Mouse (Mus musculus) spleen, adult 2 months (tissue): Measurements from ENCODE around the gene Fdx1. TPM values are rescaled to one million over a fixed set of nuclear protein-coding genes. Genes with fewer than 3 reads are reported as not detected.
A peak's percentile ranks its signal among the peaks of the same experiment; 100 is the strongest.

ENCODE experiments used
- DNase-seq, 2 experiments: peaks; one replicate each; pipeline versions ENCODE4 v3.0.0 to v3.0.0-alpha.2; 2012 to 2021; ENCODE audit warnings: low spot score in 2 of 2, low read depth in 1 of 2
- H3K27ac ChIP-seq: fragments of 200-500 bp; 2 replicates; pipeline ENCODE4 v1.5.1; 2012; ENCODE audit warnings: low read length, inconsistent platforms; ENCODE audit not compliant: insufficient read depth
- H3K27me3 ChIP-seq: fragments of 200-500 bp; 2 replicates; pipeline ENCODE4 v1.6.1; 2012; ENCODE audit warnings: mild to moderate bottlenecking, moderate library complexity, low read length, inconsistent platforms; ENCODE audit not compliant: control insufficient read depth, insufficient read depth
- H3K36me3 ChIP-seq: fragments of 200-500 bp; 2 replicates; pipeline ENCODE4 v1.6.1; 2012; ENCODE audit warnings: mild to moderate bottlenecking, low read length, inconsistent platforms; ENCODE audit not compliant: control insufficient read depth, insufficient read depth
- H3K4me1 ChIP-seq: fragments of 200-500 bp; 2 replicates; pipeline ENCODE4 v1.6.1; 2011; ENCODE audit warnings: inconsistent platforms; ENCODE audit not compliant: control insufficient read depth, insufficient read depth, insufficient read length
- H3K4me3 ChIP-seq: fragments of 200-500 bp; 2 replicates; pipeline ENCODE4 v1.5.1; 2011; ENCODE audit warnings: mild to moderate bottlenecking, inconsistent platforms; ENCODE audit not compliant: insufficient read depth, insufficient read length; ENCODE audit errors: extremely low read depth
- CTCF ChIP-seq: fragments of 200-500 bp; IDR thresholded peaks from 2 replicates; pipeline ENCODE4 v1.5.1; 2011; ENCODE audit warnings: mild to moderate bottlenecking, inconsistent platforms; ENCODE audit not compliant: insufficient read depth, insufficient read length, insufficient replicate concordance; ENCODE audit errors: extremely low read depth
- POLR2A ChIP-seq: fragments of 200-500 bp; IDR thresholded peaks from 2 replicates; pipeline ENCODE4 v1.6.1; 2011; ENCODE audit warnings: low read depth, low read length, inconsistent platforms
- WGBS: fragments of 180-500 bp; shearing (Covaris S2); methylation state at CpG from one replicate; pipeline ENCODE4 v1.1.7; 2018; 5-methylcytosine and 5-hydroxymethylcytosine counted together
- polyA plus RNA-seq: library from polyadenylated mRNA; depleted of rRNA; stranded (reverse); fragments of >200 nt; gene quantifications from 2 replicates; pipeline ENCODE4 v1.2.3, GENCODE M21; 2012

Gene Fdx1
- polyA plus RNA-seq, 1 experiment, result 15.0 TPM

GRCm38 (mm10) chr9:51981131-51981530 lies 17.8 kb upstream of the Fdx1 start:
- Histone ChIP-seq H3K27me3 (no peaks in the 10 kb centered on the region), H3K27ac (no peak overlapping the region), H3K36me3 (no peaks in the 10 kb centered on the region), H3K4me3 (no peak overlapping the region), H3K4me1 (no peaks in the 10 kb centered on the region)
- DNase-seq, result no peak
- WGBS, result 79% methylated on average over 1 of the region's 1 CpGs
- no peak for TF ChIP-seq CTCF
- no peak for TF ChIP-seq POLR2A

DNA sequence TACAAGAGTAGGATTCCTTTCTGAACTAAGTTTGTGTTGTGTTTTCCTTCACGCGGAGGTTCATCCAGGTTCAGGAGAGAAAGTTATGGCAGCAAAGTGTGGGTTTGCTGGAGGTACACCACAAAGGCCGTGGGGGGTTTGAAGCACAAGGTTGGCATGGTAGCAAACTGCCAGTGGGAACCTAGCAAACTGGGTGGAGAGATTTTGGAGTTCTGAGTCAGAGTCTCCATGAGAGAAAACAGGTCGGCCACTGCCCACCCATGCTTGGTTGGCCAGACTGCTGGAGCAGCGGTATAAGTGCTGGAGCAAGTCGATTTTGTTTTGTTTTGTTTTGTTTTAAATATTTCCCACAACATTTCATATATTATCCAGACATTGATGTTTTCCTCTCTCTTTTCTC lies 15.9 kb upstream of the Fdx1 start:
- 92% methylated on average over 6 of the region's 6 CpGs for WGBS
- DNase-seq, result no peak
- Histone ChIP-seq H3K4me1 (no peaks in the 10 kb centered on the region), H3K27ac (no peak overlapping the region), H3K36me3 (no peaks in the 10 kb centered on the region), H3K4me3 (no peak overlapping the region), H3K27me3 (no peaks in the 10 kb centered on the region)
- TF ChIP-seq CTCF (no peak), POLR2A (no peak)

DNA sequence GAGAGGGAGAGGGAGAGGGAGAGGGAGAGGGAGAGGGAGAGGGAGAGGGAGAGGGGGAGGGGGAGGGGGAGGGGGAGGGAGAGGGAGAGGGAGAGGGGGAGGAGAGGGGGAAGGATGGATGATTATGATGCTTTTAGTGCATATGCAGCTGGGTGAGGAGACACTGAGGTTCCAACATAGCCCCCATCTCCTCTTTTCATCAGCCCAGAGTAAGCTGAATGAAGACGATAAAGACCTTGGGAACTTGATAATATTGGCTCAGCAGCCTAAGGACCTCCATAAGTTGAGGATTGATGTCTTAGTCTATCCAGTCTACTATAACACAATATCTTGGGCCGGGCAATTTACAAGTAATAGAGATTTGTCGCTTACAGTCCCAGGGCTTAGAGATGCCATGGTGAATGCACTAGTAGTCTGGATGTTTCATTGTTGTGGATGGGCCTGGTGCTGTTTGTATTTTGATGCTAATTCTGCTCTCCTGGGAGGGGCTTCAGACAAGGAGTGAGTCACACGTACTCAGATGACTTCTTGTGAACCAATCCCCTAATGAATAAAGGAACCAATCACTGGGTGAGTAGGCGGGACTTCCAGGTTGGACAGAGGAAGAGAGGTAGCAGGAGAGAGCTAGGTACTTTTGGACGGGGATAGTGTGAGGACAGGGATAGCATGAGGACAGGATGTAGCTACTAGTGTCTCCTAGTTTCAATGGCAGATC lies 15.3 kb upstream of the Fdx1 start:
- WGBS, result 92% methylated on average over 6 of the region's 6 CpGs

GRCm38 (mm10) chr9:51977439-51978000 lies 14.2 kb upstream of the Fdx1 start:
- no peaks in the 10 kb centered on the region for H3K4me1 ChIP-seq
- DNase-seq, result peak in 1 of 2 experiments; percentile 62
- H3K27ac ChIP-seq, result no peak overlapping the region
- peak; percentile 68; the same call in 1 of the 2 replicates for TF ChIP-seq CTCF
- no peak for TF ChIP-seq POLR2A
- H3K36me3 ChIP-seq, result no peaks in the 10 kb centered on the region
- H3K4me3 ChIP-seq, result no peak overlapping the region
- 49% methylated on average over 5 of the region's 5 CpGs for WGBS
- no peaks in the 10 kb centered on the region for H3K27me3 ChIP-seq

More for the DNA sequence above, 15.3 kb upstream of the Fdx1 start:
- TF ChIP-seq POLR2A, result no peak
- no peak for TF ChIP-seq CTCF
- no peak overlapping the region for H3K27ac ChIP-seq
- no peaks in the 10 kb centered on the region for H3K4me1 ChIP-seq
- H3K4me3 ChIP-seq, result no peak overlapping the region
- no peaks in the 10 kb centered on the region for H3K36me3 ChIP-seq
- H3K27me3 ChIP-seq, result no peaks in the 10 kb centered on the region
- DNase-seq, result no peak

GRCm38 (mm10) chr9:51974871-51975270 lies 11.5 kb upstream of the Fdx1 start:
- no peaks in the 10 kb centered on the region for H3K36me3 ChIP-seq
- DNase-seq, result no peak
- 77% methylated on average over 4 of the region's 4 CpGs for WGBS
- H3K27me3 ChIP-seq, result no peaks in the 10 kb centered on the region
- TF ChIP-seq CTCF (no peak), POLR2A (no peak)
- no peak overlapping the region for H3K27ac ChIP-seq
- H3K4me3 ChIP-seq, result no peak overlapping the region
- H3K4me1 ChIP-seq, result no peaks in the 10 kb centered on the region

DNA sequence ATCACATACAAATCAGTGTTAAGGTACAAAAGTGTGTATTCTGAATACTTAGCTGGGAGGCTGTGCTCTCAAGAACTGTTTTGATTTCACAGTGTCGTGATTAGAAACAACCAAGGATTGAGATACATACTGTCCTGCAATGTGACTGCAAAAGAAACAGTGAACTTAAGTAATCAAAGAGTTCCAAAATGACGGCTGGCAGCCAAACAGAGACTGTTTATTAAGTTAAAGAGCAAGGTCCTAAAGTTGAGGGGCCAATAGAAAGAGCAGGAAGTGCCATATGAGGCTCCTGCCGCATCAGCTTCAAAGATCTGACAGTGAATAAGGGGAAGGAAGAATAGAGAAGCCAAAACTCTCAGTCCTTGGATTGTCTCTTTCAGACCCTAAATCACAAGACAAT lies 10.5 kb upstream of the Fdx1 start:
- H3K27ac ChIP-seq, result no peak overlapping the region
- H3K27me3 ChIP-seq, result no peaks in the 10 kb centered on the region
- H3K36me3 ChIP-seq, result no peaks in the 10 kb centered on the region
- DNase-seq, result no peak
- H3K4me3 ChIP-seq, result no peak overlapping the region
- 34% methylated on average over 3 of the region's 3 CpGs for WGBS
- H3K4me1 ChIP-seq, result no peaks in the 10 kb centered on the region
- TF ChIP-seq POLR2A (no peak), CTCF (no peak)

GRCm38 (mm10) chr9:51966373-51966772 lies 3.0 kb upstream of the Fdx1 start:
- TF ChIP-seq POLR2A (no peak), CTCF (0 out of 2 replicates have a peak, but pooled peaks have one; percentile 6)
- no peaks in the 10 kb centered on the region for H3K36me3 ChIP-seq
- H3K4me1 ChIP-seq, result peaks cover 2% of the 10 kb centered on the region; the same call in 1 of the 2 replicates
- DNase-seq, result no peak
- no peak overlapping the region for H3K4me3 ChIP-seq
- H3K27ac ChIP-seq, result no peak overlapping the region
- no peaks in the 10 kb centered on the region for H3K27me3 ChIP-seq
